In genomic region chr2:162219507-162219906, GRCm38 (mm10) we compare ENCODE assay signal across 10 mouse cellular contexts.
DNase-seq lines count a peak whose midpoint lies in the region; TF ChIP-seq lines count a peak whose summit lies in the region.
"Had no signal": no experiment of that assay in that cellular context is flagged by ENCODE, and none has a peak within 500 bp of the region (broad histone marks: within the 10 kb centered on the region; RNA-seq: fewer than 3 reads in every experiment).

No protein-coding gene starts in this region.

- no peaks in the 10 kb centered on the region for H3K27me3 ChIP-seq in kidney, adult 2 months (replicated peaks; ENCODE audit: control insufficient read depth, insufficient read depth, low read length)
- H3K27me3 ChIP-seq: limb, embryonic 12.5 days had no signal

- H3K4me3 ChIP-seq in kidney, adult 2 months (ENCODE audit: insufficient read depth, low read depth, low read length): no peak overlapping the region
- H3K4me3 ChIP-seq: limb, embryonic 12.5 days; myocyte had no signal

- no peak for TF ChIP-seq POLR2A in kidney, adult 2 months (IDR thresholded peaks at IDR 0.05; ENCODE audit: low read depth, low read length)

- no peak overlapping the region for H3K27ac ChIP-seq in kidney, adult 2 months (ENCODE audit: insufficient read depth, low read depth, low read length)
- H3K27ac ChIP-seq: limb, embryonic 12.5 days had no signal

- H3K4me1 ChIP-seq in kidney, adult 2 months (ENCODE audit: control insufficient read depth, insufficient read depth, low read length): no peaks in the 10 kb centered on the region
- H3K4me1 ChIP-seq: limb, embryonic 12.5 days had no signal

- WGBS in kidney, adult 2 months: 84% methylated on average over 4 of the region's 4 CpGs

- no peaks in the 10 kb centered on the region for H3K36me3 ChIP-seq in kidney, adult 2 months (ENCODE audit: control insufficient read depth, insufficient read depth, low read length)
- H3K36me3 ChIP-seq: limb, embryonic 12.5 days had no signal

- TF ChIP-seq CTCF in kidney, adult 2 months (conservative IDR thresholded peaks at IDR 0.05; ENCODE audit: insufficient read depth, insufficient read length, low read depth, low read length): no peak

- peak; percentile 45 for DNase-seq in Muller cell, postnatal 12 days (ENCODE audit: inconsistent ontology term)
- peak; percentile 74 for DNase-seq in cerebellum, adult 11-12 months
- peak; percentile 18 to 20 for DNase-seq in frontal cortex, postnatal 14 days (ENCODE audit: low spot score in 2 of 2)
- DNase-seq in left cerebral cortex, adult 9 months (ENCODE audit: low spot score in 2 of 2): peak; percentile 61 to 77
- no peak for DNase-seq in kidney, postnatal 25 days
- DNase-seq in kidney, postnatal 10 days: no peak
- DNase-seq in adrenal gland, postnatal 4 days (ENCODE audit: low spot score in 2 of 2): no peak
- DNase-seq in kidney, adult 2 months: no peak

Comparison
In these comparisons a context has a peak if more than half of its experiments do, and no peak if none do; other contexts are left out.
1. DNase-seq: peak in Muller cell, postnatal 12 days (single experiment), cerebellum, adult 11-12 months (single experiment), frontal cortex, postnatal 14 days (2 of 2) and left cerebral cortex, adult 9 months (2 of 2); none in kidney, postnatal 25 days (0 of 2), kidney, postnatal 10 days (single experiment), adrenal gland, postnatal 4 days (0 of 2) and kidney, adult 2 months (single experiment).